Mouse (Mus musculus): ENCODE measurements around the gene Phyhd1. TPM values are rescaled to one million over a fixed set of nuclear protein-coding genes. Genes with fewer than 3 reads are reported as not detected.

The Phyhd1 gene
- total RNA-seq, 2 experiments from 2014 or later = 17.7 to 20.1 TPM

- DNase-seq (ENCODE audit: low spot score in 2 of 2) = no peak
Measured at GRCm38 (mm10) chr2:30255631-30256395, 10.2 kb upstream of the Phyhd1 start.

GRCm38 (mm10) chr2:30256616-30257350, 9.2 kb upstream of the Phyhd1 start:
- no peak for DNase-seq (ENCODE audit: low spot score in 2 of 2)

GRCm38 (mm10) chr2:30257699-30258460, 8.1 kb upstream of the Phyhd1 start:
- DNase-seq (ENCODE audit: low spot score in 2 of 2) = no peak

DNA sequence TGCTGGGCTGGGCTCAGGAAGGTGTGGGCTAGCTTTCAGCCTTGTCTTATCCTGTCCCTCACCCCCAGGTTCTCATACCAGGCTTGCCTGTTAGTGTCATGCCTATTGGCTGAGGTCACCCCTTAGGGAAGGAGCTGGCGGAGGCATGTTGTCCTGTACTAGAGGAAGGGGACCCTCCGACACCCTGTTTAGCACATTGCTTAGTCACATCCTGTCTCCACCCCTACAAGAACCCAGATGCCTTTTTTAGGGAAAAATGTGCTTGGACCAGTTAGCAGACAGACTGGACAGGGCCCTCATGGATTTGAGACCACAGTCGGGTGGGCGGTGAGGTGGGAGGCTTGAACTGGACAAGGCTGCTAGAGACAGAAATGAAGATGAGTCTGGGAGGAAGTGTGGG, 7.4 kb upstream of the Phyhd1 start:
- no peak for DNase-seq (ENCODE audit: low spot score in 2 of 2)

DNA sequence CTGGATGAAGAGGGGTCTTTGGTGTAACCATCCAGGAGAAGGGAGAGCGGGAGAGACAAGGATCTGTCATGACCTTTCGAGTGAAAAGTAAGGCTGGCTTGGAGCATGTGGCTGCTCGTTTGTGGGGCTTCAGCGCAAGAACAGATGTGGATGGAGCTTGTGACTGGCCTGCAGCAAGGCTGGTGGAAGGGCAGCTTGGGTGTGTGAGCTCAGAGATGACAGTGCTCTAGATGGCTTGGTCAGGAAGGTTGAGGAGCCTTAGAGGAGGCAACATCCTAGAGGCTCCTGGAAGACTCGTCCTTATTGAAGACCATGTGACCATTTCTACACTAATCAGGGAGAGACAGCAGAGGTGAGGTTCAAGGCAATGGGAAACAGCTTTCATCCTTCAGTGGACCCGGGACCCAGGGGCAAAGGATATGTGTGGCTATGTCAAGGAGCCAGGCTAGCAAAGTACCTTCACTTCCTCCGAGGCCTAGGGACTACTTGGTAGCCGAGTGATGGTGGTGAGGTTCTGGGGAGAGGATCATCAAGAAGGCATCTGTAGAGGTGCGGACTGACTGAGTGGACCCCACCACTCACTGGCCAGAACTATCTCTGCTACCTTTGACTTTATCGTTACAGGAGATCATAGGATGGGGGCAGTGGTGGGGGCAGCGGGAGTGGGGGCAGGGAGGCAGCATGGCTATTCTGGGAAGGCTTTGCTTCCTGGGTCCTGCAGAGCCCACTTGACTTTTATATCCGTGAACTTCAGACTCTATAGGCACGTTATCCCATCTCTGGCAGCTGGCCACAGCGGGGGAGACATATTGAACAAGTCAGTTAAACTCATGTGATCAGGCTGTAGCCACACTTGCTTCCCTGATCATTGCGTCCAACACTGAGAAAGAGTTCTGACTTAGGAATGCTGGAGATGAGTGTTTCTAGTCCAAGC, 6.6 kb upstream of the Phyhd1 start:
- DNase-seq (ENCODE audit: low spot score in 2 of 2) = no peak

DNA sequence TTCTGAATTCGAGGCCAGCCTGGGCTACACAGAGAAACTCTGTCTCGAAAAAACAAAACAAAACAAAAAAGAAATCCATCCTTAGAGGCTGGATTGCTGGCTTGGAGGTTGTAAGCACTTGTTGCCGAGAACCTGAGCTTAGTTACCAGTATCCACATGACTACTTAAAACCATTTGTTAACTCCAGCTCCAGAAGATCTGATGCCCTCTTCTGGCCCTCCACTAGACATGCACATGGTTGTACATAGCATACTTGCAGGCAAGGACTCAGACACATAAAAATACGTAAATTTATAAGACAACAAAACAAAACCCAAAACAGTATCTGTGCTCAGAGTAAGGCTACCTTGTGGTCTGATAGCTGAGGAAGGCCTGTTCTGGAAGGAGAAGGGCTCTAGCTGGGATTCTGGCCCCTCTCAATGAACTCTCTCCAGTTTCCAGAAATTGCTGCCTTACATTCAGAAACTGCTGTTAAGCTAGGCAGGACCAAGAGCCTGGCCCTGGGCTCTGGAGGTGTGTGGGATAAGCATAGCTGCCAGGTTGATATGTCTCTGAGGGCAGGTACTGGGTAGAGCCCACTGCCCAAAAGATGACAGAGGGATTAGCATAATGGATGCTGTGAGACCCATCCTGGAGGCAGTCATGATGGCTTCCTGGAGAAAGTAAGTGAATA, 4.8 kb upstream of the Phyhd1 start:
- DNase-seq (ENCODE audit: low spot score in 2 of 2) = no peak

DNA sequence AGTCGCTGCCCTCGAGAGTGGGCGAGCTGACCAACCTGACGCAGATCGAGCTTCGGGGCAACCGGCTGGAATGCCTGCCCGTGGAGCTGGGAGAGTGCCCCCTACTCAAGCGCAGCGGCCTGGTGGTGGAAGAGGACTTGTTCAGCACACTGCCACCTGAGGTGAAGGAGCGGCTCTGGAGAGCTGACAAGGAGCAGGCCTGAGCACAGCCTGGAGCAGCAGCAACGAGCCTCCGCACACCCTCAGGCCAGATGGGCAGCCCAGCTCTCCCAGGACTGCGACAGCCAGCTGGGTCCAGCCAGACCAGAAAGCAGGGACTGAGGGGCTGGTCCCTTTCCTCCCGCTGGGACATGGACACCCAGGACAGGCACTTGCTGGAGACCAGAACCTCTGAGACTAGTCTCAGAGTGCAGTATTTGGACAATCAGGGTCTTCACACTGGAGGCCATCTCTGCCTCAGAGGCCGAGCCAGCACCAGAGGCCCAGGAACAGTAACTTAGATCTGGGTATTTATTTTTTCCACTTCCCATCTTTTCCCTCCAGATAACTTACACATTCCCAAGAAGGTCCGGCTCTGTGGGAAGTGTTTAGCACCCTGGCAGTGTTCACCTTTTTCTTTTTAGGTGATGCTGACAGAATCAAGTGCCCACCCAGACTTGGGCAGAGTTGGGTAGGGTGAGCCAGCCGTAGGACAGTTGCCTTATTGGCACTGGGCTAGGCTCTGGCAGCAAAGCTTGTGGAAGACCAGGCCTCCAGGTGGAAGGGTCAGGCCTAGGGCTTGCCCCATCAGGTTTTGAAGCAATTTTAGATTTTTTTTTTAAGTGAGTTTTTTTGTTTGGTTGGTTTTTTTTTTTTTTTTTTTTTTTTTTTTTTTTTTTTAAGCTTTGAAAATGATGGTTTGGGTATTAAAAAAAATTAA, 3.8 kb upstream of the Phyhd1 start:
- no peak for DNase-seq (ENCODE audit: low spot score in 2 of 2)

GRCm38 (mm10) chr2:30262840-30263441, 3.1 kb upstream of the Phyhd1 start:
- peak; percentile 28 to 68 for DNase-seq (ENCODE audit: low spot score in 2 of 2)

- DNase-seq (ENCODE audit: low spot score in 2 of 2) = no peak
Measured at GRCm38 (mm10) chr2:30263811-30264210, 2.2 kb upstream of the Phyhd1 start.

DNA sequence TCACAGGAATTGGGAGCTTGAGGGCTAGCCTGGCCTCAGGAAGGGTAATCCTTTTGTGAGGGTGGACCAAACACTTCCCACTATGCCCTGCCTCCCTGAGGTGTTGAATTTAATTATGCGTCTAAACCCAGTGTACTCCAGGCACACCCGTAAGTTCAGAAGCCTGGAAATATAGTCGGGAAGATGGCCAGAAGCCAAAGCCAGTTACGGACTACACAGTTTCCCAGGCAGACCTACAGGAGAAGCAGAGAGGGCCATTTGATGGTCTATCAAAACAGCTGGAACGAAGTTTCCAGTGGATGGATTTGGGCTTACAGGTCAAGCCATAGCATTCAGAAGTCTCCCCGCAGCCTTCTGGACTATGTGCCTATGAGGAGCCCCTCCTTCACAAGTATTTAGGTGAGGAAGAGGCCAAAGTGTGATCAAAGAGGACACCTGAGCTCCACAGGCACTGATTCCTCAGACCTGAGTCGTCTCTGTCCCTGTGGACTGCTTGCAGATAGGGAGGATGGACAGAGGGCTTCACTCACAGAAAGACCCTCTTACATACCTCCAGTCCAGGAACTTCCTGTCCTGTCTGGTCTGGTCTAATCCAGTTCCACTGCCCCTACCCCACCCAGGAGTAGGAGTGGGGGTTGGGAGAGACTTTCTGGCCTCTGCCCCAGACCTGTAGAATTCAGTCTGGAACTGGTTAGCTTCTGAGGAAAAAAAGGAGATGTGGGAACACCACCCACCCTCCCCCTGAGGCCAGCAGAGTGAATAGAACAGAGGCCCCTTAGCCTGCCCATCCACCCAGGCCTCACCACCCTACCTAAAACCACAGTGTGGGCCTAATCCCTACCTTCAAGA, 1.1 kb upstream of the Phyhd1 start:
- DNase-seq (ENCODE audit: low spot score in 2 of 2) = no peak

GRCm38 (mm10) chr2:30266392-30266941, 464 bp downstream of the Phyhd1 start:
- peak in 1 of 2 experiments; percentile 47 for DNase-seq (ENCODE audit: low spot score in 2 of 2)

DNA sequence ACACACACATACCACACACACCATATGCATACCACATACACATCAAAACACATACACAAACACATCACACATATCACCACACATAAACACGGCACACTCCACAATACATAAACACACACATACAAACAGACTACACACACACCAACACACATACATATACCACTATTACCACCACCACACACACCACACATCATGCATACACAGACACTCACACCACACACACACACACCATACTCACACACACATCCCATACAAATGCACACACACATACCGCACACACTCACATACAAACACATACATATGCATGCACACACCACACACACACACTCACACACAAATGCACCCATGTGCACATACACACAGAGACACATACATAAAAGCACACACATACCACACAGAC, 1.5 kb downstream of the Phyhd1 start:
- no peak for DNase-seq (ENCODE audit: low spot score in 2 of 2)

GRCm38 (mm10) chr2:30268371-30268770, 2.4 kb downstream of the Phyhd1 start:
- DNase-seq (ENCODE audit: low spot score in 2 of 2) = no peak

GRCm38 (mm10) chr2:30269241-30269990, 3.4 kb downstream of the Phyhd1 start:
- no peak for DNase-seq (ENCODE audit: low spot score in 2 of 2)

DNA sequence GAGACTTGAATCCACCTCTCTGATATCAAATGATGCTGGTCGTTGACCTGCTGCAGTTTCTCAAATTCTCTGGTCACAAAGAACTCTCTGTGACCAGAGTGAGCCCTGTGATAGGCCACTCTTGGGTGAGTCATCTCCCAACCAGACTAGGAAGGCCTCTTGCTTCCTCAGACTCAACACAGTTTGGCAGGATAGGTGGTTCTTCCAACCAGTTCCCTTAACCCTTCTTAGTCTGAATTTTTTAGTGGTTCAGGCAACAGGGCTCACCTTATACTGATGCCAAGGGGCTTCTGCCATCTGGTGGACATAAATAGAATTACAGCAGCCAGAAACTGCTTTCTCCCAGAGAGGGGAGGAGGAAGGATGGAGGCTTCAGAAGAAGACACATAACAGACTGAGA, 4.1 kb downstream of the Phyhd1 start:
- peak; percentile 48 to 83 for DNase-seq (ENCODE audit: low spot score in 2 of 2)

DNA sequence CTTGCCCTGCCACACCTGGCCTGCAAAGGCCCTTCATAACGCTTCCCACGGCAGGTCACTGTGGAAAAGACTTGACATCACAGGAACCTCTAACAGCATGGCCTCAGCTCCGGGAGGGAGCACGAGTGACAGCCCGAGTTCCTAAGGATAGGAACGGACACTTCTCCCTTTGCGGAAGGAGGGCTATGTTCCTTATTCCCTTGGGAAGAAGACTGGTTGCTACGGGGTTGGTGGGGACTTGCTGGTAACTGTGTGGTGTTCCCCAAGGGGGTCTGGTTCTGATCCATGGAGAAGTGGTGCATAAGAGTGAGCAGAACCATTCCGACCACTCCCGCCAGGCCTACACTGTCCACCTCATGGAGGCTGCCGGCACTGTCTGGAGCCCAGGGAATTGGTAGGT, 14.7 kb downstream of the Phyhd1 start, which contains the start of gene Gm28038:
Gm28038 (plus strand) TSS at position 301 of the 400 bp plus-strand sequence.
- no peak for DNase-seq (ENCODE audit: low spot score in 2 of 2)

GRCm38 (mm10) chr2:30281651-30282050, 15.6 kb downstream of the Phyhd1 start:
- DNase-seq (ENCODE audit: low spot score in 2 of 2) = no peak

Measured in layer of hippocampus, adult 18-20 months (tissue).